Mouse (Mus musculus): ENCODE results near the gene Samd15. TPM values are rescaled to one million over a fixed set of nuclear protein-coding genes. Genes with fewer than 3 reads are reported as not detected.

The Samd15 gene
- total and polyA plus RNA-seq, 3 experiments: 0.62 to 24.0 TPM; not detected in 1

DNA sequence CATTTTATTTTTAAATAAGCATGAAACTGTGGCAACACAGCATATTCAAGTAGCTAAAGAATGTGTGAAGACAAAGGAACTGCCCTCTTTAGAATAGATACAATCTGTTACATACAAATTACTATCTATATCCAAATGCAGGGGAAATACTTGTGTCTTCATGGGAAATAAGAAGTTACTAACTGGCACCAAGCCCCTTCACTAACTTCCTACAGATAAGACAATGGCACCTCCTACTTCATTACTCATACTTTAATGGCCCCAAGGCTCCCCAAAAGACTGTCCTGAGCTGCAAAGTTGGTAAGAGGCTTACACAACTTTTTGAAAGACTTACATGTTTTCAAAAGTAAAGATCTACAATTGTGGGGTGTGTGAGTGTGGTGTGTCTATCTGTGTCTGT, 18.1 kb downstream of the Samd15 start (continued):
- TF ChIP-seq ZC3H11A (IDR thresholded peaks at IDR 0.05; ENCODE audit: low read depth, low read length): no peak
- TF ChIP-seq EP300 (IDR thresholded peaks at IDR 0.05; ENCODE audit: low read depth in 1 of 2, low read length in 2 of 2): peak; percentile 50 to 73
- TF ChIP-seq BHLHE40 (IDR thresholded peaks at IDR 0.05; ENCODE audit: borderline replicate concordance, low read depth, low read length): no peak
- TF ChIP-seq RAD21 (IDR thresholded peaks at IDR 0.05; ENCODE audit: low read depth, low read length): no peak
- no peak for TF ChIP-seq NELFE (IDR thresholded peaks at IDR 0.05; ENCODE audit: low read depth, low read length)
- TF ChIP-seq MAZ (IDR thresholded peaks at IDR 0.05; ENCODE audit: low read depth, low read length): no peak
- peak; percentile 30; the same call in 1 of the 2 replicates for TF ChIP-seq ETS1 (IDR thresholded peaks at IDR 0.05; ENCODE audit: low read depth, low read length)
- TF ChIP-seq TBP (IDR thresholded peaks at IDR 0.05; ENCODE audit: low read depth, low read length): no peak
- TF ChIP-seq GATA1 (IDR thresholded peaks at IDR 0.05; ENCODE audit: low read depth, low read length): peak; percentile 77

DNA sequence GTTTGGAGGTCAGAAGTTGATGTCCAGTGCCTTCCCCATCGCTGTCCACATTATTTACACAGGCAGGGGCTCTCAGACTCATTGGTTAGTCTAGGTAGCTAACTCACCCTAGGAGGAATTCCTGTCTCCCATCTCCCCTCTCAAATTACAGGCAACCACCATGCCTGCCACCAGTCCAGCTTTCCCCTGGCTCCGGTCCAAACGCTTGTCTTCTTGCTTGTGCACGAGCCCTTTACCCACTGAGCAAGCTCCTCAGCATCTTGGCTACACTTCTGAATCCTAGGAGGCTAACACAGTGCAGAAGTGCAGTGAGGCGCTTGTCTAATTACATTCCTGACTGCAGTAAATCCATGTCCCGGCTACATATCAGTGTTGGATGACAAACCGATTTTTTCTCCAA, 19.8 kb downstream of the Samd15 start:
- DNase-seq (ENCODE audit: low read depth, low spot score): no peak
- H3K27ac ChIP-seq (ENCODE audit: control insufficient read depth, low read depth, low read length): no peak overlapping the region
- H3K9ac ChIP-seq (ENCODE audit: control insufficient read depth, low read depth, low read length, poor library complexity, severe bottlenecking): no peak overlapping the region
- no peaks in the 10 kb centered on the region for H3K79me2 ChIP-seq (ENCODE audit: control insufficient read depth, insufficient read depth, low read length, poor library complexity)
- no peaks in the 10 kb centered on the region for H3K9me3 ChIP-seq (replicated peaks; ENCODE audit: insufficient read depth, low read length)
- H3K36me3 ChIP-seq (ENCODE audit: control insufficient read depth in 1 of 2, insufficient read depth in 2 of 2, low read length in 2 of 2): peaks cover 0 to 9% of the 10 kb centered on the region in 2 experiments; a peak in 2 of 4 replicates
- TF ChIP-seq RAD21 (IDR thresholded peaks at IDR 0.05; ENCODE audit: low read depth, low read length): no peak
- TF ChIP-seq MAFK (IDR thresholded peaks at IDR 0.05; ENCODE audit: borderline replicate concordance, low read depth, low read length): no peak
- TF ChIP-seq BHLHE40 (IDR thresholded peaks at IDR 0.05; ENCODE audit: borderline replicate concordance, low read depth, low read length): no peak
- TF ChIP-seq SIN3A (IDR thresholded peaks at IDR 0.05; ENCODE audit: low read length): no peak
- TF ChIP-seq MXI1 (IDR thresholded peaks at IDR 0.05; ENCODE audit: low read depth, low read length): no peak
- TF ChIP-seq HCFC1 (IDR thresholded peaks at IDR 0.05; ENCODE audit: low read depth, low read length): no peak
- TF ChIP-seq E2F4 (IDR thresholded peaks at IDR 0.05; ENCODE audit: borderline replicate concordance, low read depth, low read length): no peak
- TF ChIP-seq EP300 (IDR thresholded peaks at IDR 0.05; ENCODE audit: low read depth in 1 of 2, low read length in 2 of 2): no peak
- no peak for TF ChIP-seq NRF1 (IDR thresholded peaks at IDR 0.05; ENCODE audit: insufficient read depth, low read depth, low read length, poor library complexity, severe bottlenecking)
- TF ChIP-seq TAL1 (IDR thresholded peaks at IDR 0.05; ENCODE audit: low read length): no peak
- no peak for TF ChIP-seq ZC3H11A (IDR thresholded peaks at IDR 0.05; ENCODE audit: low read depth, low read length)
- no peak for TF ChIP-seq MAZ (IDR thresholded peaks at IDR 0.05; ENCODE audit: low read depth, low read length)
- no peak for TF ChIP-seq TBP (IDR thresholded peaks at IDR 0.05; ENCODE audit: low read depth, low read length)
- no peak for TF ChIP-seq SMC3 (IDR thresholded peaks at IDR 0.05; ENCODE audit: low read depth, low read length)
- TF ChIP-seq TCF12 (IDR thresholded peaks at IDR 0.05; ENCODE audit: low read depth, low read length): no peak
- TF ChIP-seq ZKSCAN1 (IDR thresholded peaks at IDR 0.05; ENCODE audit: low read depth, low read length): no peak
- TF ChIP-seq USF1 (IDR thresholded peaks at IDR 0.05; ENCODE audit: low read depth, low read length): no peak
- peaks cover 3 to 9% of the 10 kb centered on the region in 2 experiments; a peak in 3 of 4 replicates for H3K4me1 ChIP-seq (ENCODE audit: control insufficient read depth in 1 of 2, insufficient read depth in 2 of 2, low read length in 2 of 2)
- H3K4me3 ChIP-seq (ENCODE audit: control insufficient read depth in 1 of 2, insufficient read depth in 1 of 2, low read depth in 2 of 2, low read length in 2 of 2): no peak overlapping the region
- no peaks in the 10 kb centered on the region for H3K27me3 ChIP-seq (ENCODE audit: control insufficient read depth in 1 of 2, insufficient read depth in 2 of 2, low read length in 2 of 2)

All from MEL (cell line).